Mouse (Mus musculus): ENCODE data around the gene Entpd3. TPM values are rescaled to one million over a fixed set of nuclear protein-coding genes. Genes with fewer than 3 reads are reported as not detected.
A peak's percentile ranks its signal among the peaks of the same experiment; 100 is the strongest.

Gene Entpd3
- polyA plus RNA-seq, 1 experiment from 2014 or later = 2.4 TPM

- Histone ChIP-seq H3K4me3 (no peak overlapping the region), H3K4me1 (peaks cover 33% of the 10 kb centered on the region), H3K9ac (no peak overlapping the region), H3K4me2 (replicated peaks) (0 out of 2 replicates have a peak overlapping the region, but pooled peaks have one; percentile 9), H3K36me3 (no peaks in the 10 kb centered on the region), H3K9me3 (no peaks in the 10 kb centered on the region), H3K27me3 (peaks cover 34% of the 10 kb centered on the region), H3K27ac (no peak overlapping the region)
- no peak for ATAC-seq (ENCODE audit: insufficient number of reproducible peaks, insufficient read depth, low FRiP score, low TSS enrichment)
- WGBS = 6% methylated on average over 6 of the region's 6 CpGs
Observed at GRCm38 (mm10) chr9:120542241-120542640, 2.6 kb downstream of the Entpd3 start.

- WGBS = 84% methylated on average over 2 of the region's 2 CpGs
- Histone ChIP-seq H3K9me3 (no peaks in the 10 kb centered on the region), H3K27me3 (peaks cover 5% of the 10 kb centered on the region; the same call in 1 of the 2 replicates), H3K27ac (no peak overlapping the region), H3K36me3 (no peaks in the 10 kb centered on the region), H3K9ac (no peak overlapping the region), H3K4me1 (peaks cover 31% of the 10 kb centered on the region), H3K4me2 (replicated peaks) (no peak overlapping the region), H3K4me3 (no peak overlapping the region)
- ATAC-seq (ENCODE audit: insufficient number of reproducible peaks, insufficient read depth, low FRiP score, low TSS enrichment) = no peak
Observed at GRCm38 (mm10) chr9:120545994-120546393, 6.4 kb downstream of the Entpd3 start.

- H3K27me3 ChIP-seq = no peaks in the 10 kb centered on the region; the same call in 1 of the 2 replicates
- no peak for ATAC-seq (ENCODE audit: insufficient number of reproducible peaks, insufficient read depth, low FRiP score, low TSS enrichment)
- H3K9ac ChIP-seq = no peak overlapping the region
- peaks cover 28% of the 10 kb centered on the region for H3K4me1 ChIP-seq
- H3K27ac ChIP-seq = no peak overlapping the region
- no peak overlapping the region for H3K4me3 ChIP-seq
- 0 out of 2 replicates have a peak overlapping the region, but pooled peaks have one; percentile 21 for H3K4me2 ChIP-seq (replicated peaks)
- no peaks in the 10 kb centered on the region for H3K9me3 ChIP-seq
- WGBS = 91% methylated on average over 9 of the region's 9 CpGs
- no peaks in the 10 kb centered on the region for H3K36me3 ChIP-seq
Observed at GRCm38 (mm10) chr9:120546482-120546881, 6.9 kb downstream of the Entpd3 start.

DNA sequence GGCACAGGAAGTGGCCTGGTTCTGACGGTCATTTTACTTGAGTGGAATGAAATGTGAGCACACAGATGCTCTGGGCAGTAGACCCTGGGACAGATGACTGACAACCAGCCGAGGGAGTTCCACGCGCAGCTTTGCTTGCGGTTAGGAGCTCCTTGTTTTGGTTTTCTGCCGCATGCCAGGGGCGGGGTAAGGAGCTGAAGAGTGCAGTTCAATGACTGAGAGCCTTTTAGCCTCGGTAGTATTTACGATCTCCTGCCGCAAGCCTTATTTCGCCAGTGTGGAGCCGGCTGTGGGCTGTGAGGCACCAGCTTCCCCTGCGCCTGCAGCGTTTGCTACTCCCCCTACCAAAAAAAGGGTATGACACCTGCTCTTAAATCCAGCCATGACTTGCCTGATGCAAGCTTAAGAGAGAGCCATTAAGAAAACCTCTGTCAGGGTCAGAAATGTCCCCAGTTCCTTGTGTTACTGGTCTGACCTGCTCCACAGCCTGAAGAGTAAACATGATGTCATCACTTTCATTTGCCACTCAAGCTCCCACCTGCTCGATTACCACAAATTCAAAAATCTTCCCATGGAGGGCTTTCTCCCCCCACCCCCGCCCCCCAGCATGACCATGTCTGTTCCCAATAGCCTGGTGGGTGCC, 7.5 kb downstream of the Entpd3 start:
- peaks cover 21% of the 10 kb centered on the region for H3K4me1 ChIP-seq
- no peaks in the 10 kb centered on the region for H3K9me3 ChIP-seq
- H3K27me3 ChIP-seq = no peaks in the 10 kb centered on the region
- H3K9ac ChIP-seq = no peak overlapping the region
- H3K27ac ChIP-seq = no peak overlapping the region
- H3K4me3 ChIP-seq = no peak overlapping the region
- H3K4me2 ChIP-seq (replicated peaks) = peak overlapping the region; percentile 21; the same call in 1 of the 2 replicates
- WGBS = 17% methylated on average over 16 of the region's 16 CpGs
- no peaks in the 10 kb centered on the region for H3K36me3 ChIP-seq
- ATAC-seq (ENCODE audit: insufficient number of reproducible peaks, insufficient read depth, low FRiP score, low TSS enrichment) = no peak; the same call in 1 of the 2 replicates

DNA sequence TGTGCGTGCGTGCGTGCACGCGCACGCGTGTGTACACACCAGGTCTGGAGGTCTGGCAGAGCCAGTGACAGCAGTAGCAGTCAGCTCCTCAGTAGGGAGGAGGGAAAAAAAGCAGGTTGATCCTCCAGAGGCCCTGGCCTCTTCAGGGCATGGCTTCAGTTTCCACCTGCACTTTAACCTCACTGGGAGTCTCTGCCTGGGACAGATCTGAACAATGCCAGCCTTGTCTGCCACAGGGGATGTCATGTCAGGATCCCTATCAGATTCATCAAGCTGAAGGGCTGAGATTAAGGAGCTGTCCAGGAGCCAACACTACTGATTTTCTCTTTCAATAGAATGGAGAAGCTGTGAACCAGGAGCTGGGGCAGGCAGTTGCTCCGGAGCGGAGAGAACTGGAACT, 11.2 kb downstream of the Entpd3 start:
- H3K27me3 ChIP-seq = 0 out of 2 replicates have a peak, but pooled peaks cover 4% of the 10 kb centered on the region
- H3K27ac ChIP-seq = no peak overlapping the region
- H3K36me3 ChIP-seq = no peaks in the 10 kb centered on the region
- H3K4me1 ChIP-seq = peaks cover 18% of the 10 kb centered on the region
- WGBS = 89% methylated on average over 9 of the region's 9 CpGs
- no peak overlapping the region for H3K9ac ChIP-seq
- H3K9me3 ChIP-seq = no peaks in the 10 kb centered on the region
- no peak for ATAC-seq (ENCODE audit: insufficient number of reproducible peaks, insufficient read depth, low FRiP score, low TSS enrichment)
- no peak overlapping the region for H3K4me2 ChIP-seq (replicated peaks)
- H3K4me3 ChIP-seq = no peak overlapping the region

DNA sequence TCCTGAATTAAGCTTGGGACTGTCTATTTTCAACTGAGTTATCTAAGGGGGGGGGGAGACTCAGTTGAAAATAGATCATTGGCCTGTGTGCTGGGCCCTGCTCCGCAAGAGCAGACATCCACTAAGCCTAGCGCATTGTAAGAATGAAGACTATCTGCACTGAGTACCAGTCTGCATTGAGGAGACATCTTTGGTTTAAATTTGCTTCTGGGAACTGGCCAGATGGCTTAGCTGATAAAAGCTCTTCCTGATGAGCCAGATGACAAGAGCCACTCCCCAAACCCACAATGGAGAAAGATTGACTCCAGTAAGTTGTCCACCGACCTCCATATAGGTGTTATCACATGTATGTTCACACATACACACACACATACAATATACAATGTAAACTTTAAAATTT, 24.0 kb downstream of the Entpd3 start:
- Histone ChIP-seq H3K4me1 (no peaks in the 10 kb centered on the region), H3K9ac (no peak overlapping the region), H3K9me3 (no peaks in the 10 kb centered on the region), H3K4me2 (replicated peaks) (no peak overlapping the region), H3K27ac (no peak overlapping the region), H3K27me3 (no peaks in the 10 kb centered on the region), H3K36me3 (no peaks in the 10 kb centered on the region), H3K4me3 (no peak overlapping the region)
- 87% methylated on average over 3 of the region's 3 CpGs for WGBS
- no peak for ATAC-seq (ENCODE audit: insufficient number of reproducible peaks, insufficient read depth, low FRiP score, low TSS enrichment)

- H3K4me1 ChIP-seq = no peaks in the 10 kb centered on the region
- WGBS = 83% methylated on average over 2 of the region's 2 CpGs
- H3K36me3 ChIP-seq = no peaks in the 10 kb centered on the region
- no peak overlapping the region for H3K4me3 ChIP-seq
- H3K9ac ChIP-seq = no peak overlapping the region
- ATAC-seq (ENCODE audit: insufficient number of reproducible peaks, insufficient read depth, low FRiP score, low TSS enrichment) = no peak
- no peak overlapping the region for H3K4me2 ChIP-seq (replicated peaks)
- H3K9me3 ChIP-seq = no peaks in the 10 kb centered on the region
- no peak overlapping the region for H3K27ac ChIP-seq
- no peaks in the 10 kb centered on the region for H3K27me3 ChIP-seq
Observed at GRCm38 (mm10) chr9:120564247-120564646, 24.6 kb downstream of the Entpd3 start.

GRCm38 (mm10) chr9:120566384-120566783, 26.8 kb downstream of the Entpd3 start:
- H3K9ac ChIP-seq = no peak overlapping the region
- no peaks in the 10 kb centered on the region for H3K9me3 ChIP-seq
- H3K4me1 ChIP-seq = 0 out of 2 replicates have a peak, but pooled peaks cover 5% of the 10 kb centered on the region
- H3K27me3 ChIP-seq = no peaks in the 10 kb centered on the region
- no peak for ATAC-seq (ENCODE audit: insufficient number of reproducible peaks, insufficient read depth, low FRiP score, low TSS enrichment)
- H3K36me3 ChIP-seq = no peaks in the 10 kb centered on the region
- H3K4me3 ChIP-seq = no peak overlapping the region
- WGBS = 79% methylated on average over 5 of the region's 5 CpGs
- no peak overlapping the region for H3K4me2 ChIP-seq (replicated peaks)
- H3K27ac ChIP-seq = no peak overlapping the region

GRCm38 (mm10) chr9:120568917-120569316, 29.3 kb downstream of the Entpd3 start:
- H3K36me3 ChIP-seq = peaks cover 17% of the 10 kb centered on the region
- H3K4me1 ChIP-seq = peaks cover 13% of the 10 kb centered on the region
- H3K9me3 ChIP-seq = no peaks in the 10 kb centered on the region
- H3K27ac ChIP-seq = no peak overlapping the region
- no peak overlapping the region for H3K9ac ChIP-seq
- ATAC-seq (ENCODE audit: insufficient number of reproducible peaks, insufficient read depth, low FRiP score, low TSS enrichment) = no peak
- no peaks in the 10 kb centered on the region for H3K27me3 ChIP-seq
- 74% methylated on average over 2 of the region's 2 CpGs for WGBS
- H3K4me2 ChIP-seq (replicated peaks) = no peak overlapping the region
- H3K4me3 ChIP-seq = no peak overlapping the region

- H3K27ac ChIP-seq = no peak overlapping the region
- WGBS = 69% methylated on average over 13 of the region's 13 CpGs
- 0 out of 2 replicates have a peak overlapping the region, but pooled peaks have one; percentile 94 for H3K4me3 ChIP-seq
- peaks cover 26% of the 10 kb centered on the region for H3K36me3 ChIP-seq
- H3K27me3 ChIP-seq = no peaks in the 10 kb centered on the region
- no peak for ATAC-seq (ENCODE audit: insufficient number of reproducible peaks, insufficient read depth, low FRiP score, low TSS enrichment)
- H3K9ac ChIP-seq = no peak overlapping the region
- H3K9me3 ChIP-seq = no peaks in the 10 kb centered on the region
- no peak overlapping the region for H3K4me2 ChIP-seq (replicated peaks)
- H3K4me1 ChIP-seq = peaks cover 13% of the 10 kb centered on the region
Observed at GRCm38 (mm10) chr9:120569721-120570333, 30.2 kb downstream of the Entpd3 start.

DNA sequence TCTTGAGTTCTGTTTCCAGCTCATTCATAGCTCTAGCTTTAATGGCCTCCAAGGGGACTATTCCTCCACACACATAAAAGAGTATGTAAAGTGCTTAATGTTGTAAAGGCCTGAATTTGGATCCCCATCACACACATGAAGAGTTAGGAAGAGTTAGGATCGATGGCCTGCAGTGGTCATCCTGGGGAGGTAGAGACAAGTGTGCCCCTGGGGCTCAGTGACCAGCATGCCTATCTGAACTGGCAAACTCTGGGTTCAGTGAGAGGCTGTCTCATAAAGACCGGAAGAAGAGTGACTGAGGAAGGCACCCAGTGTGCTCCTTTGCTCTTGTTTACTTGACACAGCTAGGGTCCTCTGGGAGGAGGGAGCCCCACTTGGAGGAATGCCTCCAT, 30.7 kb downstream of the Entpd3 start:
- H3K27ac ChIP-seq = no peak overlapping the region
- no peaks in the 10 kb centered on the region for H3K9me3 ChIP-seq
- no peak for ATAC-seq (ENCODE audit: insufficient number of reproducible peaks, insufficient read depth, low FRiP score, low TSS enrichment)
- peak overlapping the region; percentile 94 for H3K4me2 ChIP-seq (replicated peaks)
- H3K36me3 ChIP-seq = peaks cover 31% of the 10 kb centered on the region
- peaks cover 13% of the 10 kb centered on the region for H3K4me1 ChIP-seq
- no peaks in the 10 kb centered on the region for H3K27me3 ChIP-seq
- H3K4me3 ChIP-seq = peak overlapping the region; percentile 94
- no peak overlapping the region for H3K9ac ChIP-seq
- 47% methylated on average over 2 of the region's 2 CpGs for WGBS
